8 mouse cellular contexts compared by ENCODE assay signal in the genomic region with DNA sequence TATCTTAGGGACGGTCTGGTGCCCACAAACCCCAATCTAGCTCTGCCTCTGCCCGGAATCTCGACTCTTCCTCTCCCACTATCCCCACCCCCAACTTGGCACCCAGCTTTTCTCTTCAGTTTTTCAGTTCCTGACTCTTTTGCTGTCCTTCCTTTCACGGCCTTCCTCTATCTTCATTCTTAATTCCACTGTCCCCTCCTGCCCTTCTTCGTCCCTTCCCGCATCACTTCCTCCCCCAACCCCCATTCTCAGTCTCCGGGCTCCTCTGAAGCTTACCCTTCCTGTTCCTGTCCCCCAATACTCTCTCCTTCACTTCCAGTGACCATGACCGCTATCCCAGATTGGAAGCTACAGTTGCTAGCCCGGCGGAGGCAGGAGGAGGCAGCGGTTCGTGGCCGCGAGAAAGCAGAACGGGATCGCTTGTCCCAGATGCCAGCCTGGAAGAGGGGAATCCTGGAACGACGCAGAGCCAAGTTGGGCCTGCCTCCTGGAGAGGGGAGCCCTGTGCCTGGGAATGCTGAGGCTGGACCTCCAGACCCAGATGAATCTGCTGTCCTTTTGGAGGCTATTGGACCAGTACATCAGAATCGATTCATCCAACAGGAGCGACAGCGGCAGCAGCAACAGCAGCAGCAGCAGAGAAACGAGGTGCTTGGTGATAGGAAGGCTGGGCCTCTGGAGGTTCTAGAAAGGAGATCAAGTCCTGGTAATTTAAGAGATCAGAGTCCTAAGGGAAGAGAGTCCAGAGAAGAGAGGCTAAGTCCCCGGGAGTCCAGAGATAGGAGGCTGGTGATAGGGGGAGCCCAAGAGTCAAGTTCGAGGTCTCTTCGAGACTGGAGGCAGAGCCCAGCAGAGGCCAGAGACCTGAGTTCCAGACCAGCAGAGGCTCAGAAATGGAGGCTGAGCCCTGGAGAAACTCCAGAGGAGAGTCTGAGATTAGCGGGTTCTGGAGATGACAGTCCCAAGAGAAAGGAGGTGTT. TPM values are rescaled to one million over a fixed set of nuclear protein-coding genes. Genes with fewer than 3 reads are reported as not detected.
DNase-seq lines count a peak whose midpoint lies in the region; ATAC-seq lines count a peak whose summit lies in the region.

No protein-coding gene starts in this region.

- peaks cover 59% of the 10 kb centered on the region for H3K36me3 ChIP-seq in forebrain, embryonic 10.5 days (replicated peaks)
- peaks cover 4% of the 10 kb centered on the region for H3K36me3 ChIP-seq in hindbrain, embryonic 16.5 days (ENCODE audit: control insufficient read depth, insufficient read depth, low read length)
- H3K36me3 ChIP-seq in liver, embryonic 16.5 days (ENCODE audit: control insufficient read depth, insufficient read depth): peaks cover 3% of the 10 kb centered on the region; the same call in 1 of the 2 replicates
- peaks cover 15% of the 10 kb centered on the region for H3K36me3 ChIP-seq in neural tube, embryonic 13.5 days

- peak overlapping the region; percentile 95 for H3K9ac ChIP-seq in hindbrain, embryonic 16.5 days (ENCODE audit: low read depth, low read length)
- H3K9ac ChIP-seq in liver, embryonic 16.5 days (ENCODE audit: low read depth, low read length): peak overlapping the region; percentile 52
- H3K9ac ChIP-seq in neural tube, embryonic 13.5 days: peak overlapping the region; percentile 95

- peak; percentile 66 for DNase-seq in B cell, adult 2 months
- peak; percentile 66 for DNase-seq in MN1 (ENCODE audit: low spot score)
- peak; percentile 40 for DNase-seq in forebrain, embryonic 10.5 days (ENCODE audit: extremely low spot score, low spot score)
- no peak for DNase-seq in left cerebral cortex, adult 8-10 months (ENCODE audit: low spot score in 2 of 2)

- peaks cover 6% of the 10 kb centered on the region for H3K9me3 ChIP-seq in forebrain, embryonic 10.5 days
- H3K9me3 ChIP-seq in hindbrain, embryonic 16.5 days (ENCODE audit: control insufficient read depth, low read length): no peaks in the 10 kb centered on the region
- peaks cover 2% of the 10 kb centered on the region; the same call in 1 of the 2 replicates for H3K9me3 ChIP-seq in liver, embryonic 16.5 days (replicated peaks; ENCODE audit: control insufficient read depth, low read length)
- H3K9me3 ChIP-seq in neural tube, embryonic 13.5 days: no peaks in the 10 kb centered on the region

- H3K4me1 ChIP-seq in forebrain, embryonic 10.5 days: peaks cover 77% of the 10 kb centered on the region
- peaks cover 43% of the 10 kb centered on the region for H3K4me1 ChIP-seq in hindbrain, embryonic 16.5 days (ENCODE audit: control insufficient read depth, insufficient read depth, low read depth, low read length)
- H3K4me1 ChIP-seq in liver, embryonic 16.5 days (ENCODE audit: control insufficient read depth, low read depth, low read length): peaks cover 24% of the 10 kb centered on the region
- peaks cover 66% of the 10 kb centered on the region for H3K4me1 ChIP-seq in neural tube, embryonic 13.5 days (replicated peaks)

- peak overlapping the region; percentile 96 for H3K27ac ChIP-seq in forebrain, embryonic 10.5 days
- peak overlapping the region; percentile 98 for H3K27ac ChIP-seq in hindbrain, embryonic 16.5 days (ENCODE audit: low read depth, low read length)
- peak overlapping the region; percentile 78 for H3K27ac ChIP-seq in liver, embryonic 16.5 days (ENCODE audit: low read length)
- H3K27ac ChIP-seq in neural tube, embryonic 13.5 days (replicated peaks): peak overlapping the region; percentile 98

- H3K4me3 ChIP-seq in forebrain, embryonic 10.5 days: peak overlapping the region; percentile 77
- H3K4me3 ChIP-seq in hindbrain, embryonic 16.5 days (ENCODE audit: low read length): peak overlapping the region; percentile 74
- H3K4me3 ChIP-seq in liver, embryonic 16.5 days (ENCODE audit: low read depth, low read length): peak overlapping the region; percentile 57
- H3K4me3 ChIP-seq in neural tube, embryonic 13.5 days: peak overlapping the region; percentile 81

- no peak for ATAC-seq in hindbrain, embryonic 16.5 days
- no peak for ATAC-seq in liver, embryonic 16.5 days (ENCODE audit: low read depth)
- ATAC-seq in neural tube, embryonic 13.5 days (ENCODE audit: low read depth): no peak
- no peak for ATAC-seq in megakaryocyte-erythroid progenitor cell, adult 5-6 weeks (replicated peaks; ENCODE audit: low FRiP score, low TSS enrichment, poor library complexity, severe bottlenecking)

- 10% methylated on average over 26 of the region's 26 CpGs for WGBS in forebrain, embryonic 10.5 days
- 5% methylated on average over 26 of the region's 26 CpGs for WGBS in hindbrain, embryonic 16.5 days
- WGBS in liver, embryonic 16.5 days (ENCODE audit: insufficient replicate concordance): 5% methylated on average over 26 of the region's 26 CpGs
- 8% methylated on average over 26 of the region's 26 CpGs for WGBS in neural tube, embryonic 13.5 days

- peak overlapping the region; percentile 95 for H3K4me2 ChIP-seq in hindbrain, embryonic 16.5 days (ENCODE audit: low read length)
- H3K4me2 ChIP-seq in liver, embryonic 16.5 days (ENCODE audit: low read depth, low read length): peak overlapping the region; percentile 79
- peak overlapping the region; percentile 100 for H3K4me2 ChIP-seq in neural tube, embryonic 13.5 days

- H3K27me3 ChIP-seq in forebrain, embryonic 10.5 days (ENCODE audit: poor library complexity, severe bottlenecking): no peaks in the 10 kb centered on the region
- H3K27me3 ChIP-seq in hindbrain, embryonic 16.5 days (replicated peaks; ENCODE audit: control insufficient read depth, insufficient read depth, low read length): no peaks in the 10 kb centered on the region
- peaks cover 62% of the 10 kb centered on the region for H3K27me3 ChIP-seq in liver, embryonic 16.5 days (ENCODE audit: control insufficient read depth, insufficient read depth, low read depth, low read length)
- no peaks in the 10 kb centered on the region for H3K27me3 ChIP-seq in neural tube, embryonic 13.5 days

RNA-seq across cellular contexts. Expression of a gene that starts 1.8 kb away (rescaled TPM):
- 21.3 and 21.6 TPM in 2 replicates for polyA plus RNA-seq in forebrain, embryonic 10.5 days (2016; fragmentation: Nextera tagmentation; extraction: Ambion mirVana)
- polyA plus RNA-seq in hindbrain, embryonic 16.5 days (2015; fragmentation: Nextera tagmentation; extraction: Ambion mirVana): 18.9 and 24.4 TPM in 2 replicates
- polyA plus RNA-seq in liver, embryonic 16.5 days (2015; fragmentation: Nextera tagmentation; extraction: Ambion mirVana): 10.5 and 14.2 TPM in 2 replicates
- 28.9 and 33.6 TPM in 2 replicates for polyA plus RNA-seq in neural tube, embryonic 13.5 days (2015; fragmentation: Nextera tagmentation; extraction: Ambion mirVana)
- total RNA-seq in left cerebral cortex, adult 8-10 months (2022): 10 to 100 TPM in 2 of 4 experiments, 1 to 10 TPM in 2; 9.1 to 15.0 (median 10.9) TPM
- 11.9 and 13.3 TPM in 2 replicates for total RNA-seq in megakaryocyte-erythroid progenitor cell, adult 5-6 weeks (2014; fragmentation: Nextera tagmentation)
- total RNA-seq in megakaryocyte-erythroid progenitor cell, adult 5-6 weeks (2017): 1.0 and 2.3 TPM in 2 replicates

RNA-seq across cellular contexts. Expression of a gene that starts 6.1 kb away (rescaled TPM):
- polyA plus RNA-seq in forebrain, embryonic 10.5 days (2016; fragmentation: Nextera tagmentation; extraction: Ambion mirVana): 81.9 and 84.0 TPM in 2 replicates
- polyA plus RNA-seq in hindbrain, embryonic 16.5 days (2015; fragmentation: Nextera tagmentation; extraction: Ambion mirVana): 20.8 and 22.3 TPM in 2 replicates
- polyA plus RNA-seq in liver, embryonic 16.5 days (2015; fragmentation: Nextera tagmentation; extraction: Ambion mirVana): 20.7 and 21.1 TPM in 2 replicates
- 28.2 and 29.0 TPM in 2 replicates for polyA plus RNA-seq in neural tube, embryonic 13.5 days (2015; fragmentation: Nextera tagmentation; extraction: Ambion mirVana)
- 1 to 10 TPM; 2.6 to 3.4 (median 3.0) TPM for total RNA-seq in left cerebral cortex, adult 8-10 months (2022)
- total RNA-seq in megakaryocyte-erythroid progenitor cell, adult 5-6 weeks (2014; fragmentation: Nextera tagmentation): 27.0 and 32.4 TPM in 2 replicates
- 15.0 and 26.4 TPM in 2 replicates for total RNA-seq in megakaryocyte-erythroid progenitor cell, adult 5-6 weeks (2017)

RNA-seq across cellular contexts. Expression of a gene that starts 12.4 kb away (rescaled TPM):
- 59.6 and 60.3 TPM in 2 replicates for polyA plus RNA-seq in forebrain, embryonic 10.5 days (2016; fragmentation: Nextera tagmentation; extraction: Ambion mirVana)
- polyA plus RNA-seq in hindbrain, embryonic 16.5 days (2015; fragmentation: Nextera tagmentation; extraction: Ambion mirVana): 25.0 and 33.3 TPM in 2 replicates
- 29.1 and 29.8 TPM in 2 replicates for polyA plus RNA-seq in liver, embryonic 16.5 days (2015; fragmentation: Nextera tagmentation; extraction: Ambion mirVana)
- polyA plus RNA-seq in neural tube, embryonic 13.5 days (2015; fragmentation: Nextera tagmentation; extraction: Ambion mirVana): 31.0 and 39.6 TPM in 2 replicates
- 10 to 100 TPM; 28.1 to 30.6 (median 29.0) TPM for total RNA-seq in left cerebral cortex, adult 8-10 months (2022)
- 132 and 133 TPM in 2 replicates for total RNA-seq in megakaryocyte-erythroid progenitor cell, adult 5-6 weeks (2014; fragmentation: Nextera tagmentation)
- total RNA-seq in megakaryocyte-erythroid progenitor cell, adult 5-6 weeks (2017): 51.3 and 68.8 TPM in 2 replicates

RNA-seq across cellular contexts. Expression of a gene that starts 25.9 kb away (rescaled TPM):
- polyA plus RNA-seq in forebrain, embryonic 10.5 days (2016; fragmentation: Nextera tagmentation; extraction: Ambion mirVana): 26.9 and 29.3 TPM in 2 replicates
- 9.3 and 11.2 TPM in 2 replicates for polyA plus RNA-seq in hindbrain, embryonic 16.5 days (2015; fragmentation: Nextera tagmentation; extraction: Ambion mirVana)
- polyA plus RNA-seq in liver, embryonic 16.5 days (2015; fragmentation: Nextera tagmentation; extraction: Ambion mirVana): 10.0 and 10.3 TPM in 2 replicates
- 7.2 and 9.6 TPM in 2 replicates for polyA plus RNA-seq in neural tube, embryonic 13.5 days (2015; fragmentation: Nextera tagmentation; extraction: Ambion mirVana)
- 10 to 100 TPM; 13.8 to 21.2 (median 18.2) TPM for total RNA-seq in left cerebral cortex, adult 8-10 months (2022)
- 71.8 and 74.8 TPM in 2 replicates for total RNA-seq in megakaryocyte-erythroid progenitor cell, adult 5-6 weeks (2014; fragmentation: Nextera tagmentation)
- total RNA-seq in megakaryocyte-erythroid progenitor cell, adult 5-6 weeks (2017): 18.4 and 19.8 TPM in 2 replicates

RNA-seq across cellular contexts. Expression of a gene that starts 29.1 kb away (rescaled TPM):
- polyA plus RNA-seq in forebrain, embryonic 10.5 days (2016; fragmentation: Nextera tagmentation; extraction: Ambion mirVana): 1,607 and 1,608 TPM in 2 replicates
- 1,705 and 1,762 TPM in 2 replicates for polyA plus RNA-seq in hindbrain, embryonic 16.5 days (2015; fragmentation: Nextera tagmentation; extraction: Ambion mirVana)
- 328 and 345 TPM in 2 replicates for polyA plus RNA-seq in liver, embryonic 16.5 days (2015; fragmentation: Nextera tagmentation; extraction: Ambion mirVana)
- 1,686 and 1,692 TPM in 2 replicates for polyA plus RNA-seq in neural tube, embryonic 13.5 days (2015; fragmentation: Nextera tagmentation; extraction: Ambion mirVana)
- total RNA-seq in left cerebral cortex, adult 8-10 months (2022): 100 to 1,000 TPM; 430 to 459 (median 451) TPM
- 823 and 947 TPM in 2 replicates for total RNA-seq in megakaryocyte-erythroid progenitor cell, adult 5-6 weeks (2014; fragmentation: Nextera tagmentation)
- 678 and 844 TPM in 2 replicates for total RNA-seq in megakaryocyte-erythroid progenitor cell, adult 5-6 weeks (2017)

Comparison
In these comparisons a context has a peak if more than half of its experiments do, and no peak if none do; other contexts are left out.
1. DNase-seq: peak in B cell, adult 2 months (2 of 2), MN1 (single experiment) and forebrain, embryonic 10.5 days (single experiment); none in left cerebral cortex, adult 8-10 months (0 of 2).
2. Peak in every context shown above with its lines, with median percentiles within 50 percentile points of each other: H3K27ac ChIP-seq, H3K4me3 ChIP-seq, H3K4me2 ChIP-seq and H3K9ac ChIP-seq.